Mouse (Mus musculus) bone marrow, adult 2 months (tissue): ENCODE data around the gene Vkorc1.

ENCODE experiments used
- CTCF ChIP-seq: fragments of 200-500 bp; IDR thresholded peaks from 2 replicates; pipeline ENCODE4 v1.5.1; 2011; ENCODE audit warnings: low read length, control low read depth; ENCODE audit not compliant: control insufficient read depth, insufficient read depth
- POLR2A ChIP-seq: fragments of 200-500 bp; IDR thresholded peaks from 2 replicates; pipeline ENCODE4 v1.6.1; 2011; ENCODE audit warnings: low read depth, mild to moderate bottlenecking, control low read depth, low read length, borderline replicate concordance; ENCODE audit not compliant: control insufficient read depth

DNA sequence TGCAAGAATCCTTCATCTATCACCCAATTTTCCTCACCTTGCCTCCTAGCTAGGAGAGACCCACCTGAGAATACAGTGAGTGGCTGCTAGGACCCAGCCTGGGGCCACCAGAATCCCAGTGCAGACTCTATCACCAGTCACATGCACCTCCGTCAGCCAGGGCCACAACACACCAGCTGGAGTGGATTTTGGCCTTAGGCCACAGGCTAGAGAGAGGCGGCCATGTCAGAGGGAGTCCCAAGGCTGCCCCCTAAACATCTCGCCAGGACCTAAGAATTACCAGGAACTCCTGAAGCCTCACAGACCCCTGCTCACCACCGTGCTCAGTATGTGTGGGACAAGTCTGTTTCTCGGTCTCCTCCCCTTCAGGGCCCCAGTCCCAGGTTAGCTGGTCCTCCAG is 38.7 kb upstream of the Vkorc1 start:
- TF ChIP-seq CTCF, result no peak
- TF ChIP-seq POLR2A, result no peak
